Mouse (Mus musculus): ENCODE data around the gene Hspb6.

DNA sequence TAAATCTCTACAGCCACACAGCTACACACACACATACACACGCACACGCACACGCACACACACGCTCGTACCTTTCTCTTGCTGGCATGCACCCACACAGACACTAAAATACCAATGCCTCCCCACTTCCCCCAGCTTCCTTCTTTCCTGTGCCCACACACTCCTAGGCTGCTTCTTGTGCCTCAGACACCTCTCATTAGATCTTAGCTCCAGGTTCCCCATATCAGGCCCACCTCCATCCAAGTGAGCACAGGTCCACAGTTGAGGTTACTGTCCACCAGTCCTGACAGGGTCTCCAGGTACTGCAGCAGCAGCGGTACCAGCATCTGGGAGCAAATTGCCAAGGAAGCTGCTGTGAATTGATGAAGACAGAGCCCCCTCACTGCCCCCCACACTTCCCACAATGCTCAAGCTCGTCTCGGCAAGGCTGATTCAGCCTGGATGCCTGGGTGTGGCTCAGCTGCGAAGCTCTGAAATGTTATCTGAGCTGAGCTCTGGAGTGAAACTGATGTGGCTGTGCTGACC lies 20.6 kb upstream of the Hspb6 start:
- no peak for TF ChIP-seq CTCF (IDR thresholded peaks at IDR 0.05; ENCODE audit: control insufficient read depth, insufficient read depth, low read length)
- TF ChIP-seq POLR2A (IDR thresholded peaks at IDR 0.05; ENCODE audit: borderline replicate concordance, control insufficient read depth, low read depth, low read length) = no peak
